In the genomic region with DNA sequence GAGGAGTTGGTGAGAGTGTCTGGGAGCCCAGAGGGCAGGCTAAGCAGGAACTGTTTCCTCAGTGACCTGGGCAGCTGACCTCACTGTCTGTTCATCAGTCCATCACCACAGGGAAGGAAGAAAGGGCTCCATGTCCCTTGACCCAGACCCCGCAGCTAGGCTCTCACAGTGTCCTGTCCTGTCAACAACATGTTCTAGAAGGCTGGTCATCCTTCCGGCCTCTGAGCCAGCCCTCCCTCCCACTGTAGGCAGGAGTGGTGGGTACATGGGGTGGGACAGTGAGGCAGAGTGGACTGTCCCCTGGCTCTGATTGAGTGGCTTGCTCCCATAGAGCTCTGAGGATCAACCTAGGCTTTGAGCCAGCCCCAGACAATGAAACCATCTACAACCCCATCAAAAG, we compare ENCODE assay signal across 8 mouse cellular contexts.
DNase-seq lines count a peak whose midpoint lies in the region.

No protein-coding gene starts in this region.

- DNase-seq in embryo, embryonic 10 days (ENCODE audit: low spot score) = peak; percentile 38
- no peak for DNase-seq in embryo, embryonic 9.5 days (ENCODE audit: extremely low spot score)
- DNase-seq in right cerebral cortex, adult 18-20 months = peak; percentile 41
- no peak for DNase-seq in right cerebral cortex, postnatal 36 days (ENCODE audit: low spot score in 2 of 2)
- peak; percentile 70 for DNase-seq in lung, postnatal 10 days
- DNase-seq in right cerebral cortex, postnatal 14 days = no peak
- DNase-seq in B cell, adult 2 months = no peak
- DNase-seq in gastrocnemius, adult 8-10 months (ENCODE audit: low spot score in 2 of 2) = no peak

Comparison
In these comparisons a context has a peak if more than half of its experiments do, and no peak if none do; other contexts are left out.
1. DNase-seq: peak in embryo, embryonic 10 days (single experiment), right cerebral cortex, adult 18-20 months (single experiment) and lung, postnatal 10 days (single experiment); none in embryo, embryonic 9.5 days (single experiment), right cerebral cortex, postnatal 36 days (0 of 2), right cerebral cortex, postnatal 14 days (single experiment), B cell, adult 2 months (0 of 2) and gastrocnemius, adult 8-10 months (0 of 2).